ENCODE assay signal across 8 mouse cellular contexts in the genomic region with DNA sequence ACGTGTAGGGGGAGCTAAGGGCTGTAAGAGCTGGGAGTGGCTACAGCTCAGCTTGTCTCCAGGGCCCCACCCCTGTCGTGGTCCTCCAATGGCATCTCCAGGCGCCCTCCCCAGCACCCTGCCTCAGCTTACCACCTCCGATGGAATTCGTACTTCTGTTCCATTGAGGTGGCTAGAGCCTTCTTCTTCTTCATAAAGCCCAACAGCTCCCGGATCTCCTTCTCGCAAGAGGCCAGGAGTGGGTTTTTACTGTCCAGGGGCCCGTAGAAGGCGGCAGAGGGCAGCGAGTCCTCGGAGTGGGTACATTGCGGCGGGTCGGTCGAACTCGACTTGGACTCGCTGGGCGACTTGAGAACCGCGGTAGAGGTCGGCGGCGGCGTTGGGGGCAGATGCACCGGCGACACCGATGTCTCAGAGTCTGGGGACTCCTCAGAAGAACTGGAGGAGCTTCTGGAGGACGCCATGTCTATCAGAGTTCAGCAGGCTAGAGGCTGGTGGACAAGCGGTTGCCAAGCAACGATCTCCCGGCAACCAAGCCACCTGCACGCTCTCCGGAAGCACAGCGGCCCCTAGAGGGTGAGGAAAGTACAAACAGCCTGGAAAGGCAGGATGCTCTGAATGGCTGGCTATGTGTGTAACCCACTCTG. TPM values are rescaled to one million over a fixed set of nuclear protein-coding genes. Genes with fewer than 3 reads are reported as not detected.
A peak's percentile ranks its signal among the peaks of the same experiment; 100 is the strongest.
DNase-seq lines count a peak whose midpoint lies in the region; ATAC-seq lines count a peak whose summit lies in the region.

A gene (minus strand): TSS at position 486 of the 647 bp plus-strand sequence.

- peak; percentile 89 for ATAC-seq in megakaryocyte, adult 5-6 weeks (ENCODE audit: poor library complexity, severe bottlenecking)

- DNase-seq in adrenal gland, adult (ENCODE audit: inconsistent age in 2 of 2, low spot score in 1 of 2), result peak; percentile 90 to 95
- DNase-seq in embryo, embryonic 10 days (ENCODE audit: low spot score), result peak; percentile 97
- peak; percentile 81 for DNase-seq in gastrocnemius, postnatal 10 days
- DNase-seq in induced T-regulatory cell, adult 2 months (ENCODE audit: low read depth), result peak; percentile 96
- peak; percentile 70 to 89 for DNase-seq in left cerebral cortex, adult 8-10 months (ENCODE audit: low spot score in 2 of 2)
- peak; percentile 93 for DNase-seq in right cerebral cortex, adult 2 months (ENCODE audit: low spot score in 2 of 2)
- peak; percentile 54 for DNase-seq in urinary bladder, postnatal 10 days (ENCODE audit: low spot score)

RNA-seq across cellular contexts. Expression of the gene that starts here (rescaled TPM):
- 1 to 10 TPM in 1 of 2 experiments, under 1 TPM in 1; 0.54 to 1.1 TPM for total RNA-seq in gastrocnemius, postnatal 10 days (2021)
- 10 to 100 TPM; 19.8 to 25.0 (median 21.4) TPM for total RNA-seq in left cerebral cortex, adult 8-10 months (2022)
- 0.25 and 0.57 TPM in 2 replicates for total RNA-seq in megakaryocyte, adult 5-6 weeks (2015)
- 0.24 and 1.1 TPM in 2 replicates for total RNA-seq in megakaryocyte, adult 5-6 weeks (2017)

Comparison
In these comparisons a context has a peak if more than half of its experiments do, and no peak if none do; other contexts are left out.
1. Peak in every context shown above with its lines: DNase-seq and ATAC-seq.
2. RNA of the gene that starts here (total RNA-seq): 19.8 to 25.0 TPM in left cerebral cortex, adult 8-10 months; 0.54 to 1.1 TPM in gastrocnemius, postnatal 10 days and 0.24 to 1.1 TPM in megakaryocyte, adult 5-6 weeks; every median in the first group is over 4 times any median in the second.